Mouse (Mus musculus) stomach, postnatal 0 days (tissue): Measurements from ENCODE around the gene Brf1.

ENCODE experiments used
- CTCF ChIP-seq: IDR thresholded peaks from 2 replicates; pipeline ENCODE4 v1.5.1; 2016; ENCODE audit warnings: antibody characterized with exemption, low read depth, mild to moderate bottlenecking, moderate library complexity
- EP300 ChIP-seq: optimal IDR thresholded peaks from 2 replicates; pipeline ENCODE3; 2016; ENCODE audit warnings: antibody characterized with exemption

DNA sequence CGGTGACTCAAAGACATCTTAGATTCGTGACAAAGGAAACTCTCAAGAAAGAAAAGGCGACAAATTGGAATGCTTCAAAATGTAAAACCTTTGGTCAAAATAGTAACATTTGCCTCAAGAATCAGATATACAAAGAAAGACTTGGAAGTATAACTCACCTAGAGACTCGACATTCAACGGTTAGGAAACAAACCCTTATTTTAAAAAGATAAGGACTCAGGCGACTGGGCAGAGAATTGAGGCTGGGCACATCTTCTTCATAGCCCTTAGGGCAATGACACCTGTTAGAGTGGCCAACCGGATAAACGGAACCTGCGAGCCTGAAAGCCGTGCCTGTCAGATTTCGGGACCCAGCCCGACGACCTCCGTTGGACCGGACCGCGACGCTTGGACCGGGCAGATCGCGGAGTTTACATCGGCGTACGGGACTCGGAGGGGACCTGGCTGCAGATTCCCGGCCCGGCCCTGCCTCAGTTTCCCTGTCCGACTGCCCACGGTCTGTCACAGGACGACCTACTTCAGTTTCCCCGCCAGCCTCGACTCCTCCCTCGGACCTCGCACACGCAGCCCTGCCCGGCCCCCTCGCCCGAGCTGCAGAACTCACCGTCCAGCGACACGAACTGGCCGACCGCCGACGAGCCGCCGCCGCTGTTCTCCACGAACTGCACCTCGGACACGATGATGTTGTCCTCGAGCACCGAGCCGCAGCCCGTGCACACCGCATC, 773 bp downstream of the Brf1 start:
- no peak for TF ChIP-seq CTCF
- no peak for TF ChIP-seq EP300
